Mouse (Mus musculus): ENCODE measurements around the gene Relb. TPM values are rescaled to one million over a fixed set of nuclear protein-coding genes. Genes with fewer than 3 reads are reported as not detected.

The Relb gene
- polyA plus RNA-seq, 1 experiment = 0.32 TPM

GRCm38 (mm10) chr7:19634591-19634990 is 5.4 kb upstream of the Relb start:
- no peak for TF ChIP-seq TAL1 (IDR thresholded peaks at IDR 0.05; ENCODE audit: low read length)
- TF ChIP-seq GATA1 (IDR thresholded peaks at IDR 0.05; ENCODE audit: low read length) = no peak
- peaks cover 83% of the 10 kb centered on the region for H3K36me3 ChIP-seq (ENCODE audit: control insufficient read depth)
- H3K4me3 ChIP-seq (replicated peaks) = no peak overlapping the region

DNA sequence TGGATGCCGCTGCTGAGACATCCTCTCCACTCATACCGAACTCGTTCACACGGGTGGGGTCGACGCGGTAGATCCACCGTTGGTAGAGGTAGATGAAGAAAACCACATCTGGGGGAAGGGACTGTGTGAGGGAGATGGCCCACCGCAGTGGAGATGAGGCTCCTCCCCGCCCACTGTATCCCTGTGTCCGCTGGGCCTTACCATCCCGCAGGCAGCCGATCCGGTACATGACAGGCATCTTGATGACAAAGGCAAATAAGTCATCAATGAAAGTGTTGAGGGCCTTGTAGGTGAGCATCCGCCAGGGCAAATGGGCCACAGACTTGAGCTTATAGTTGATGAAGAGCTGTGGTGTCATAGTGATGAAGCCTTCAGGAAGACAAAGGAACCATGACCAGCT is 4.6 kb upstream of the Relb start:
- H3K9me3 ChIP-seq (ENCODE audit: control insufficient read depth, low read length) = no peaks in the 10 kb centered on the region
- no peak for TF ChIP-seq TAL1 (IDR thresholded peaks at IDR 0.05; ENCODE audit: low read length)
- TF ChIP-seq GATA1 (IDR thresholded peaks at IDR 0.05; ENCODE audit: low read length) = no peak
- H3K4me1 ChIP-seq (ENCODE audit: control insufficient read depth) = peaks cover 52% of the 10 kb centered on the region
- no peaks in the 10 kb centered on the region for H3K27me3 ChIP-seq (ENCODE audit: control insufficient read depth)
- H3K4me3 ChIP-seq (replicated peaks) = no peak overlapping the region
- peaks cover 75% of the 10 kb centered on the region for H3K36me3 ChIP-seq (ENCODE audit: control insufficient read depth)

More at GRCm38 (mm10) chr7:19634591-19634990, 5.4 kb upstream of the Relb start:
- Histone ChIP-seq H3K9me3 (ENCODE audit: control insufficient read depth, low read length) (no peaks in the 10 kb centered on the region), H3K27me3 (ENCODE audit: control insufficient read depth) (no peaks in the 10 kb centered on the region), H3K4me1 (ENCODE audit: control insufficient read depth) (peaks cover 44% of the 10 kb centered on the region)

DNA sequence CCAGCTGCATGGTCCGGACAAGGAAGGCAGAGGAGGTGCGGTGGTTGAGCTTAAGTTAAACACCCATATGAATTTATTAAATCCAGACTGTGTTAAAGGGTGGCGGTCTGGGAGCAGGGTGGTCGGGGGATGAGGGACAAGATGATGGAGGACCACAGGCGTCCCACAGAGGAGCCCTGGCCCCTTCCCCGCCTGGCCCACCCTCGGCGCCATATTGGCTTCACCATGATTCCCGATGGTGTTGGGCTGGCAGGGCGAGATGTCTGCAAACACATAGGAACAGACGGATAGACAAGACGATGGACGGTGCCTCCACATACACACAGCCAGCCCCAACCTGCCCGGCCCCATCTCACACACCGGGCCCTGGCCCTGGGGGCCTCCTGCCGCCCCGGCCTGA is 4.0 kb upstream of the Relb start:
- TF ChIP-seq GATA1 (IDR thresholded peaks at IDR 0.05; ENCODE audit: low read length) (no peak), TAL1 (IDR thresholded peaks at IDR 0.05; ENCODE audit: low read length) (no peak)
- Histone ChIP-seq H3K9me3 (ENCODE audit: control insufficient read depth, low read length) (no peaks in the 10 kb centered on the region), H3K36me3 (ENCODE audit: control insufficient read depth) (peaks cover 69% of the 10 kb centered on the region), H3K27me3 (ENCODE audit: control insufficient read depth) (no peaks in the 10 kb centered on the region), H3K4me3 (replicated peaks) (no peak overlapping the region), H3K4me1 (ENCODE audit: control insufficient read depth) (peaks cover 58% of the 10 kb centered on the region)

DNA sequence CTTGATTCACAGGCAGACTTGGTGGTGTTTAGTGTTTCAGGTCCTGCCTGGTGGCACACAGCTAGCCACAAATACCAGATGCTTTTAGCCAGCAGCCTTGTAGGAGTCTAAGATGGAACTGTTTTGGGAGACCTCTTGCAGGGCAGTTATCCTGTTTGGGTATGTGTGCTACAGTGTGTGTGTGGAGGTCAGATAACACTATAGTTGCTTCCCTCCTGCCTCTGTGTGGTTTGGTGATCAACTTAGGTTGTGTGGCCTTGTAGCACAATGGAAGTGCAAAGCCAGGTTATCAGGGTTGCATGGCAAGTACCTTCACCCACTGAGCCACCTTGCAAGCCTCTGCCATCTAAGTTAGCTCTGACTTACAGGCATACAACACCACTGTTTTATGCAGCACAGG is 3.5 kb upstream of the Relb start:
- peaks cover 63% of the 10 kb centered on the region for H3K4me1 ChIP-seq (ENCODE audit: control insufficient read depth)
- peak overlapping the region; percentile 15 for H3K4me3 ChIP-seq (replicated peaks)

GRCm38 (mm10) chr7:19632275-19632674 is 3.0 kb upstream of the Relb start:
- Histone ChIP-seq H3K9me3 (ENCODE audit: control insufficient read depth, low read length) (no peaks in the 10 kb centered on the region), H3K27me3 (ENCODE audit: control insufficient read depth) (no peaks in the 10 kb centered on the region), H3K36me3 (ENCODE audit: control insufficient read depth) (peaks cover 60% of the 10 kb centered on the region), H3K4me3 (replicated peaks) (peak overlapping the region; percentile 15), H3K4me1 (ENCODE audit: control insufficient read depth) (peaks cover 66% of the 10 kb centered on the region)
- TF ChIP-seq GATA1 (IDR thresholded peaks at IDR 0.05; ENCODE audit: low read length) (no peak), TAL1 (IDR thresholded peaks at IDR 0.05; ENCODE audit: low read length) (no peak)

More for the DNA sequence above, 3.5 kb upstream of the Relb start:
- Histone ChIP-seq H3K27me3 (ENCODE audit: control insufficient read depth) (no peaks in the 10 kb centered on the region), H3K9me3 (ENCODE audit: control insufficient read depth, low read length) (no peaks in the 10 kb centered on the region), H3K36me3 (ENCODE audit: control insufficient read depth) (peaks cover 64% of the 10 kb centered on the region)
- peak; percentile 17; the same call in 1 of the 2 replicates for TF ChIP-seq GATA1 (IDR thresholded peaks at IDR 0.05; ENCODE audit: low read length)
- TF ChIP-seq TAL1 (IDR thresholded peaks at IDR 0.05; ENCODE audit: low read length) = peak; percentile 55; the same call in 2 of the 3 replicates

DNA sequence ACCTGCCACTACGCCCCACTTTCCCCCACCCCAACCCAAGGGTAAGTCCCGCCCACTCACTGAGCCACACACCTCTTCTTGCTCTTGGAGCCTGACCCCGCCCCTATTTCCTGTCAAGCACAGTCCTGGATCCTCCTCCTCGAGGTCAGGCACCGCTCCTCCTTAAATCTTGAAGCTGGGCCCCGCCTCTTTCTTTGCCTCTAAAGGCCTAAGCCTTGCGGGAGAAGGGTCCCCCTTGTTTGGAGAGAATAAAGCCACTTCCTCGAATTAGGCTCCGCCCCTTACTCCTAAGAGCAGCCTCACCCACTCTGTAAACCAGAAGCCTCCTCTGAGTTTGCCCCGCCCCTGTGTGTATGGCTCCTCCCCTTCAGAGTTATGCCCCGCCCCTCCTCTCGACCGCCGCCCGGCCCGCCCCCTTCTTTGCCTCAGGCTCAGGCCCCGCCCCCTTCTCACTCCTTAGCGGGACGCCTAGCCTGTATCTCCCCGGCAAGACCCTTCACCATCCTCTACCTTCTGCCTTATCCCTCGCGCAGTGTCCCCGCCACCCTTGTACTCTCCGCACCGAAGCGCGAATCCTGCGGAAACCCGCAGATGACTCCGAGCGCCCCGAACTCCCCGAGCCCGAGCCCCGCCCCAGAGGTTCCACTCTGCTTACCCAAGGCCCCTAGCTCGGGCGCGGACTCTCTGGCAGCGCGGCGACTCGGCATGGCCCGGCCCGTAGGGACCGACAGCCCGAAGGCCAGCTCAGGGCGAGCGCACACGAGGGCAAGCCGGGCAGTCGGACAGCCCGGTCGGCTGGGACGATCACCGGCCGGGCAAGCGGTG is 490 bp downstream of the Relb start:
- Histone ChIP-seq H3K27me3 (ENCODE audit: control insufficient read depth) (no peaks in the 10 kb centered on the region; the same call in 1 of the 2 replicates), H3K36me3 (ENCODE audit: control insufficient read depth) (peaks cover 24% of the 10 kb centered on the region), H3K4me1 (ENCODE audit: control insufficient read depth) (peaks cover 54% of the 10 kb centered on the region), H3K9me3 (ENCODE audit: control insufficient read depth, low read length) (no peaks in the 10 kb centered on the region), H3K4me3 (replicated peaks) (peak overlapping the region; percentile 72)
- TF ChIP-seq TAL1 (IDR thresholded peaks at IDR 0.05; ENCODE audit: low read length) = no peak
- no peak for TF ChIP-seq GATA1 (IDR thresholded peaks at IDR 0.05; ENCODE audit: low read length)

GRCm38 (mm10) chr7:19628192-19628535 is 1.1 kb downstream of the Relb start:
- H3K9me3 ChIP-seq (ENCODE audit: control insufficient read depth, low read length) = no peaks in the 10 kb centered on the region

GRCm38 (mm10) chr7:19627721-19628120 is 1.5 kb downstream of the Relb start:
- TF ChIP-seq GATA1 (IDR thresholded peaks at IDR 0.05; ENCODE audit: low read length) (no peak), TAL1 (IDR thresholded peaks at IDR 0.05; ENCODE audit: low read length) (no peak)
- H3K27me3 ChIP-seq (ENCODE audit: control insufficient read depth) = peaks cover 3% of the 10 kb centered on the region
- H3K4me1 ChIP-seq (ENCODE audit: control insufficient read depth) = peaks cover 43% of the 10 kb centered on the region
- H3K36me3 ChIP-seq (ENCODE audit: control insufficient read depth) = peaks cover 14% of the 10 kb centered on the region
- H3K9me3 ChIP-seq (ENCODE audit: control insufficient read depth, low read length) = no peaks in the 10 kb centered on the region
- H3K4me3 ChIP-seq (replicated peaks) = peak overlapping the region; percentile 72

More at GRCm38 (mm10) chr7:19628192-19628535, 1.1 kb downstream of the Relb start:
- H3K4me3 ChIP-seq (replicated peaks) = peak overlapping the region; percentile 72
- H3K36me3 ChIP-seq (ENCODE audit: control insufficient read depth) = peaks cover 19% of the 10 kb centered on the region
- TF ChIP-seq GATA1 (IDR thresholded peaks at IDR 0.05; ENCODE audit: low read length) (no peak), TAL1 (IDR thresholded peaks at IDR 0.05; ENCODE audit: low read length) (no peak)
- peaks cover 3% of the 10 kb centered on the region for H3K27me3 ChIP-seq (ENCODE audit: control insufficient read depth)
- H3K4me1 ChIP-seq (ENCODE audit: control insufficient read depth) = peaks cover 48% of the 10 kb centered on the region

GRCm38 (mm10) chr7:19623433-19623832 is 5.8 kb downstream of the Relb start:
- peaks cover 18% of the 10 kb centered on the region for H3K4me1 ChIP-seq (ENCODE audit: control insufficient read depth)
- no peak overlapping the region for H3K4me3 ChIP-seq (replicated peaks)

More at GRCm38 (mm10) chr7:19623433-19623832, 5.8 kb downstream of the Relb start:
- Histone ChIP-seq H3K9me3 (ENCODE audit: control insufficient read depth, low read length) (no peaks in the 10 kb centered on the region; the same call in 1 of the 2 replicates), H3K36me3 (ENCODE audit: control insufficient read depth) (no peaks in the 10 kb centered on the region), H3K27me3 (ENCODE audit: control insufficient read depth) (peaks cover 14% of the 10 kb centered on the region)
- TF ChIP-seq GATA1 (IDR thresholded peaks at IDR 0.05; ENCODE audit: low read length) (no peak), TAL1 (IDR thresholded peaks at IDR 0.05; ENCODE audit: low read length) (no peak)

Measured in erythroblast, embryonic 14.5 days (primary cell).